Mouse (Mus musculus): Measurements from ENCODE around the gene Ppm1f. TPM values are rescaled to one million over a fixed set of nuclear protein-coding genes. Genes with fewer than 3 reads are reported as not detected.
A peak's percentile ranks its signal among the peaks of the same experiment; 100 is the strongest.
"Not testable (repeated sequence)": the region's sequence is repeated elsewhere in the genome, so short reads cannot be mapped to it uniquely, and the experiment has no call there.

The Ppm1f gene
- total RNA-seq (2021): 37.8 and 39.0 TPM in 2 replicates
- long read RNA-seq, experiment 1, full-length matches to known transcripts: 16 of 39 reads
- long read RNA-seq, experiment 1, partial matches to known transcripts: 20 of 39 reads
- long read RNA-seq, experiment 1, other reads (novel, unspliced or antisense): 3 of 39 reads
- long read RNA-seq, experiment 2, full-length matches to known transcripts: 19 of 32 reads
- long read RNA-seq, experiment 2, partial matches to known transcripts: 13 of 32 reads
- long read RNA-seq, experiment 2, other reads (novel, unspliced or antisense): 0 of 32 reads

DNA sequence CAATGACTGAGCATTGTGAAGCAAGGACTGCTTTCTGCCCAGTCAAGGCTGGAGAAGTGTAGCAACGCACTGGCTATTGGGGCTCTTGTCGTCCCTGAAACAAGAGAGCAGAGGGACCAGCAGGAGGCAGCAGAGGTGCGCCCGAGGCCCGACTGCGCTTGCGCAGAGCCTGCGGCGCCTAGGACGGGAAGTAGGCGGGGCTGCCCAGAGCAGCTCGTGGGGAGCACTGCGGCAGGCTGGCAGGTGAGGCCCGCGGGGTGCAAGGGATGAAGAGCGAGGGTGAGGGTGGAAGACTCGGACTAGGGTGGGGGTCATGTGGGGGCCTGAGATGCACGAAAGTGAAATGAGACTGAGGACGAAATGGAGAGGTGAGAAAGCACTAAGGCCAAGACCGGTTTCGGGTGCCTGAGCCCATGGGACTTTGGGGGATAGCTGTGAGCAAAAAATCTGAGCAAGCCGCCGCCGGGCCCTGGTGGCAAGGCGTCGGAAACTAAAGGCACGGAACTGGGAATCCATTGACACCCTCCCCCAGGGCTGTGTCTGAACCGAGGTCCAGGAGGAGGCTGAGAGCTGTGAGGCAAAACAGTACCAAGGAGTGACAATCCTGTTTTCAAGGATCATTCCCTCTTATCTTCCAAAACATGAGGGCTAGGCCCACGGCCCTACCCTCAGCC, at the start of gene Ppm1f:
Ppm1f (plus strand) TSS at position 88 of the 674 bp plus-strand sequence.
- peak; percentile 97 for DNase-seq

DNA sequence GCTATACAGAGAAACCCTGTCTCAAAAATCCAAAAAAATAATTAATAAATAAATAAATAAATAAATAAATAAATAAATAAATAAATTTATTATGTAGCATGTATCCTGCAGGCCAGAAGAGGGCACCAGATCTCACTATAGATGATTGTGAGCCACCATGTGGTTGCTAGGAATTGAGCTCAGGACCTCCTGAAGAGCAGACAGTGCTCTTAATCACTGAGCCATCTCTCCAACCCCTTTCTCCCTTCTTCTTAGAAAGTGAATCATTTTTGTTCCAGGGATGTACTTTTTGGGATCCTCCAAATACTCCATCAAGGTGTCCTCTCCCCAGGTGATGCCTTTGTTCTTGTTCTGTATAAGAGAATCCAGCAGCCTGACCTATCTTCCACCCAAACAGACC, 47.1 kb upstream of the Ppm1f start:
- DNase-seq: no peak

- DNase-seq: no peak
These were observed 43.9 kb upstream of the Ppm1f start for GRCm38 (mm10) chr16:16852411-16852810.

DNA sequence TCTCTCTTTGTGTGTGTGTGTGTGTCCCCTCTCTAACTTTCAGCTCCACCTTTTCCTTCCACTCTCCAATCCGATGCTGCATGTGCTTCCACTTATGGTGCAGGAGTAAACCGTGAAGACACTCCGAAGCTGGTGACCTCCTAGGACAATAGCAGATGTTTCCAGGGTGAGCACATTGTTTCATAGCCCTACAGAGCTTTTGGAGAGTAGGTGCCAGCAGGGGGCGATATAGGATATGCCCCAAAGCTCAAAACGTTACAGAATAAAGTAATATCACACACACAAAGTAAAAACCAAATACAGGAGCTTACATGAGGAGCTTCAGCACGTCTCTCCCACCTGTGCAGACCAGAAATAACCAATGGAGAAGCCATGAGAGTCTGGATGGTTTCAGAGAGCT, 41.4 kb upstream of the Ppm1f start:
- DNase-seq: peak; percentile 69

DNA sequence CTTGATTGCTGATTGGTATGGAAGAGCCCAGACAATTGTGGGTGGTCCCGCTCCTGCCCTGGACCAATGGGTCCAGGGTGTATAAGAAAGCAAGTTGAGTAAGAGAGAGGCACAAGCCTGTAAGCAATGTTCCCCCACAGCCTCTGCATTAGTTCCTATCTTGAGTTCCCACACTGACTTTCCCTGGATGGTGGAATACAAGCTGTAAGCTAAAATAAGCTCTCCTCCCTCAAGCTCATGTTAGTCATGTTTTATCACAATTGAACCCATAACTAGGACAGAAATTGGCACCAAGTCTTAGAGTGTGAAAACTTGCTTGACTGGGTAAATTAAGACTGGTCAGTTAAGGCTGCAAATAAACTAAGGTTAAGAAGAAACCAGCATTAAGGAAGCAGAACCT, 40.7 kb upstream of the Ppm1f start:
- no peak for DNase-seq

DNA sequence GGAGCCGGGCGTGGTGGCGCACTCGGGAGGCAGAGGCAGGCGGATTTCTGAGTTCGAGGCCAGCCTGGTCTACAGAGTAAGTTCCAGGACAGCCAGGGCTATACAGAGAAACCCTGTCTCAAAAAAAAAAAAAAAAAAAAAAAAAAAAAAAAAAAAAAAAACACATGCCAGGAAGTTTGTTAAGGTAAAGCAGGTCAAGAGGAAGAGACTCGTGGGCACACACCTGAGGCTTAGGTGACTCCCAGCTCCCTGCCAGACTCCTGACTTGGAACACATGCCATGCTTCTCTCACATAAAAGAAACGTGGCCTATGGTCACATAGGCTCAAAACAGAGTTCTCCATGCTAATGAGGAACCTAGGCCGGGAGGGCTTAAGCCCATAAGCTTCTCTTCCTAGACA, 40.2 kb upstream of the Ppm1f start:
- not testable (repeated sequence) for DNase-seq

- DNase-seq: no peak
These were observed 39.4 kb upstream of the Ppm1f start for GRCm38 (mm10) chr16:16856731-16857476.

GRCm38 (mm10) chr16:16862288-16862687, 34.0 kb upstream of the Ppm1f start:
- DNase-seq: no peak

GRCm38 (mm10) chr16:16863978-16864377, 32.3 kb upstream of the Ppm1f start, which contains the start of gene Igll1:
Gene Igll1 (minus strand): TSS chr16:16863985.
- DNase-seq: no peak

DNA sequence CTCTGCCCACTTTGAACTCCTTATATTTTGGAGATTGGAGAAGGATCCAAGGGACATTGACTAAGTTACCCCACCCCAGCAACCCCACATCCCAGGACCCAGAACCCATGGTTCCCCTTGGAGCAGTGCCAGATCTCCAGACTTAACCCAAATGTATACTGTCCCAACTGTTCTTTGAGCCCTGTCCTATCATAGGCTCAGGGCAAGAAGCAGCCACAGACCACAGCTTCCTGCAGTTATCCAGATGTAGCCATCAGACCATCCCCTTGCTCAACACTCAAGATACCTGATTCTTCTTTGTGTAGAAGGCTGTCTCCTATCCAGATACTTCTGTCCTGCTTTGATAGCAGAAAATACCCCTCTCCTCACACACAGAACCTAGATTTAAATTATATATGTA, 31.1 kb upstream of the Ppm1f start:
- no peak for DNase-seq

DNA sequence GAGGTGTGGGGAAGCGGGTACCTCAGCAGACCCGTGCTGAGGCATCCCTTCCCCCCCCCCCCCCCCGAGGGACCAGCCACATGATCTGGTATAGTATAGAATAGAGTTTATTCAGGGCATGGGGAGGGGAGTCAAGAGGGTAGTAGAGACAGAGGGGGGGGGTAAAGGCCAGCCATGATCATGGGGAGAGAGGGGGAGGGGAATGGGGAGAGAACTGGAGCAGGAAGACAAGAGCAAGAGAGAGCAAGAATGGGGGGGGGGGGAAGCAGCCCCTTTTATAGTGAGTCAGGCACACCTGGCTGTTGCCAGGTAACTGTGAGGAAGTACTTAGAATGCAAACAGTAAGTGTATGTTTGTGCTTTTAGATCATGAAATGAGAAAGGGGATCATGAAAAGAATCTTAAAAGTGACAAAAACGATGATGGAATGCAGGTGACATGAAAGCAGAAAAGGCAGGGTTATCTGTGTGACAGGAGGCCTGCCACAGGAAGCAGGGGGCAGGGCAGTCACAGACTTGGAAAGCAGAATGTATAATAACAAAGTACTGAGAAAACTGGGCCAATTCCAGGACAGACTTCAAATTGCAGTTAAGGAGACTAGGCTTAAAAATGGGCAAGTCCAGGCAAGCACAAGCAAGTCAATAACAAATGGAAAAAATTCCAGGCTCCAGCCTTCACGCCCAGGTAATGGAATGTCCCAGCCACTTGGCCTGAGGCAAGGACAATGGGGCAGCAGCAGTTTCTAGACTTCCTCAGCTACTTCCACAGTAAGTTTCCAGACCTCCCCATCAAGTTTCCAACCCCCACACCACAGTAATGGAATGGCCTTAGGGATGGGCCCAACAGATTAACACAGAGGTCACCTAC, 30.3 kb upstream of the Ppm1f start:
- DNase-seq: no peak

DNA sequence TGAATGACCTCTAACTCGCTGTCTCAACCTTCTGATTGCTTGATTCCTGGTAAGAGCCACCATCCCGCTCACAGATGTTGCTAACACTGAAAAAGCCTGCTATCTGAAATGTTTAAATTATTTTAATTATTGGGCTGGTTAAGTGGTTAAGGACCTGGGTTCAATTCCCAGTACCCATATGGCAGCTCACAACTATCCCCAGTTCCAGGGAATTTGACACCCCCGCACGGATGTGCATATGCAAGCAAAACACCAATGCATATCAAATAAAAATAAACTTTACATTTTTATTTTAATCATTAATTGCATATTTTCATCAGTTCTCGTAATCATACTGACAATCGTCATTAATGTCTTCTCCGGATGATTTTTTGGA, 26.0 kb upstream of the Ppm1f start:
- no peak for DNase-seq

GRCm38 (mm10) chr16:16870617-16871331, 25.5 kb upstream of the Ppm1f start, which contains the start of the genes Top3b and Vpreb1:
Gene Top3b (plus strand): TSS chr16:16870736.
Gene Vpreb1 (minus strand): TSS chr16:16870843.
- peak; percentile 94 for DNase-seq

- DNase-seq: no peak
These were observed 17.2 kb upstream of the Ppm1f start for GRCm38 (mm10) chr16:16879025-16879424.

DNA sequence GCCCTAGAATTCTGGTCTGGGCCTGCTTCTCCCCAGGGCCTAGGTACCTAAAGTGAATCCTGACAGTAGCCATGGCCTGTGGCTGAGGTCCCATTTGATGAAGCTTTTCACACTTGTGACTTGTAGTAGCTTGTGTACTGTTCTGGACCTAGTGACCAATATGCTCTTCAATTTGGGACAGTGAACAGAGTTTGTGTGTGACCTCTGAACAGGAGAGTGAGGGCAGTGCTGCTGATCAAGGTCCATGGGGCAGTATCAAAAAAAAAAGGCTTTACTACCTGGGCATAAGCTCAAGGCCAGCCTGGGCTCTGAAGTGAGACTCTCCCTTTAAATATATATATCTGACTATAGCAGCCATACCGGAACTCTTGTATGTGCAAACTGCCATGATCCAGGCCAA, 7.9 kb upstream of the Ppm1f start:
- DNase-seq: no peak

DNA sequence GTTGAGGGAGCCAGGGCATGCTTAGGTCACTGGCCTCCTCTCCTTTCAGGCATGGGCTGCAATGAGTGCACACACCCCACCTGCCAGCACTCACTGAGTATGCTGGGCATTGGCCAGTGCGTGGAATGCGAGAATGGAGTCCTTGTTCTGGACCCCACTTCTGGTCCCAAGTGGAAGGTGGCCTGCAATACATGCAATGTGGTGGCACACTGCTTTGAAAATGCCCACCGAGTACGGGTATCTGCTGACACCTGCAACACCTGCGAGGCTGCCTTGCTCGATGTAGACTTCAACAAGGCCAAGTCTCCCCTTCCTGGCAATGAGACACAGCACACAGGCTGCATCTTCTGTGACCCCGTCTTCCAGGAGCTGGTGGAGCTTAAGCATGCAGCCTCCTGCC, 3.9 kb upstream of the Ppm1f start:
- DNase-seq: no peak

DNA sequence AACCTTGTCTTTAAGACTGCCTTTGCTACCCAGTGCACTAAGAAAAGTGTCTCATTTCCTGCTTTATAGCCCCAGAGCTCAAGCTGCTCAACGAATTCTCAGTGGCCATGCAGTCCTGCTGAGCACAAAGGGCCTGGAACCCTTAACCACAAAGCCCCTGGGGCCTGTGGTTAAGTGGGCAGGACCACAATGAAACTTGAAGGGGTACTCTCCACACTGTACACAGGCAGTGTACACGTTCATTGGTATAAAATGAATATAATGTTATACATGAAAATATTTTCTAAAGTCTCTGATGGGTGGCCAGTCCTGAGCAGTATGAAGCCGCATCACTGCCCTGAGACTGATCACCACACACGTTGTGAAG, 271 bp upstream of the Ppm1f start:
- DNase-seq: no peak

DNA sequence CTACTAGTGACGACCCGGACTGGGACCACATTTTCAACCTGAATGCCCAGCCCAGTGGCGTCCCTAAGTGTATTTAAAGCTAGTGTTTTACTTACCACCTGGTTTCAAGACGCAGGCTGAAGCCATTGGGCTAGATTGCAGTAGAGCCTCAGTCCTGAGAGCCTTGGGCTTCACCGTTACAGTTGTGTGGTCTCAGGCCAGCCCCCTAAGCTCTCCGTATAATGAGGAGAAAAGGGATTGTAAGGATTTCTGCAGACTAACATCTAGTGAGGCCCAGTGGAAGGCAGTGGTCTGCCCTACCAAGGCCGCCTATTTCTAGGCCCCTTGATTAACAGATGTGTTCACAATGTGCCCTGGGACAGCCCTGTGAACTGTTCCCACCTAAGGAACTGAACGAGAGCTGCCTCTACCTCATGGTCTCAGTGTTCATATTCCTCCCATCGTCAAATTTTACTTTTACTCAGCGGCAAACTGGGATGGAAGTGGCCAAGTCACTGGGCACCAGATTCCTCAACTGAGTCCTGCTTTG, 851 bp downstream of the Ppm1f start:
- DNase-seq: no peak

DNA sequence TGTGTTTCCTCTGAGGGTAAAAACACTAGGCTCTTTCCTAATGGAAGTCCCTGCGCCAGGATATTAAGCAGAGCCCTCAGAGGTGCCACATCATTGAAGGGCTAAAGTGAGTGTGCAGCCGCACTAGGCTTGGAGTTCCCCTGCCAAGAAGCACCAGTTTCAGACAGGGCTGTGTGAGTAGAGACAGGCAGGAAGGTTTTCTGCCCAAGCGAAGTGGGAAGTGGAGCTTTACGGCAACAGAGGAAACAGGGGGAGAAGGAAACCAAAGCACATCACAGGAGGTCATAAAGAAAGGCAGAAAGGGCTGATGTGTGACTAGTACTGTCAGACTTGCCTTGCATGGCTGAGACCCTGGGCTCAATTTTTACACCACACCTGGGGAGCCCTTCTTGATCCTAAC, 6.1 kb downstream of the Ppm1f start:
- DNase-seq: no peak

GRCm38 (mm10) chr16:16903188-16903587, 6.9 kb downstream of the Ppm1f start:
- no peak for DNase-seq

- peak; percentile 78 for DNase-seq
These were observed 11.5 kb downstream of the Ppm1f start for GRCm38 (mm10) chr16:16907799-16908198.
